Mouse (Mus musculus): ENCODE measurements around the gene Bicdl2. TPM values are rescaled to one million over a fixed set of nuclear protein-coding genes. Genes with fewer than 3 reads are reported as not detected.
A peak's percentile ranks its signal among the peaks of the same experiment; 100 is the strongest.

Bicdl2 gene
- polyA plus RNA-seq, 1 experiment from 2014 or later, result 50.9 TPM

DNA sequence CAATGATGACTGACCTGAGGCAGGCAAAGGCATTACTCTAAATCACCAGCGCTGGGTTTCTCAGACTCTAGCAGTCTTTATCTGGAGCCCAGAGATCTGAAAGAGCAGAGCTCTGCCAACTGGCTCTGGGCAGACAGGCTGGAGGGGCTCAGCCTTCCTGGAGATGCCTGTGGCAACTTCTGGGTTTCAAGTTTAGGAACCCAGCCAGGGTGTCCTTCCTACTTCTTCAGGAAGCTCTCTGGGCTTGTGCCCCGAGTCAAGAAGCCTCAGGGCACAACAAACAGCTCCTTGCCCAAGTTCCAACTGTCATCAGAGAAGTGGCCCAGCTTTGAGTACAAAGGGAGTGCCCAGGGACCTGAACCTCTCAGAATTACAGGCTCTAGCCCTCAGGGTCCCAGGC lies 5.9 kb upstream of the Bicdl2 start:
- TF ChIP-seq CTCF (IDR thresholded peaks at IDR 0.05; ENCODE audit: low read depth) (no peak), EP300 (optimal IDR thresholded peaks at IDR 0.05) (no peak)
- no peak overlapping the region for H3K4me2 ChIP-seq (replicated peaks; ENCODE audit: low read depth)
- H3K27me3 ChIP-seq (ENCODE audit: control insufficient read depth, insufficient read depth, low read length), result no peaks in the 10 kb centered on the region
- H3K9ac ChIP-seq (ENCODE audit: low read length), result no peak overlapping the region
- H3K36me3 ChIP-seq (ENCODE audit: control insufficient read depth, insufficient read depth, low read length), result no peaks in the 10 kb centered on the region
- no peak for DNase-seq (ENCODE audit: low spot score)
- 47% methylated on average over 2 of the region's 2 CpGs for WGBS
- no peak overlapping the region for H3K27ac ChIP-seq (replicated peaks)
- H3K4me3 ChIP-seq (ENCODE audit: low read depth, low read length), result no peak overlapping the region
- no peak for ATAC-seq (ENCODE audit: low FRiP score, low TSS enrichment)
- H3K9me3 ChIP-seq (ENCODE audit: control insufficient read depth, low read length), result no peaks in the 10 kb centered on the region
- H3K4me1 ChIP-seq (replicated peaks; ENCODE audit: control insufficient read depth, insufficient read depth), result no peaks in the 10 kb centered on the region

DNA sequence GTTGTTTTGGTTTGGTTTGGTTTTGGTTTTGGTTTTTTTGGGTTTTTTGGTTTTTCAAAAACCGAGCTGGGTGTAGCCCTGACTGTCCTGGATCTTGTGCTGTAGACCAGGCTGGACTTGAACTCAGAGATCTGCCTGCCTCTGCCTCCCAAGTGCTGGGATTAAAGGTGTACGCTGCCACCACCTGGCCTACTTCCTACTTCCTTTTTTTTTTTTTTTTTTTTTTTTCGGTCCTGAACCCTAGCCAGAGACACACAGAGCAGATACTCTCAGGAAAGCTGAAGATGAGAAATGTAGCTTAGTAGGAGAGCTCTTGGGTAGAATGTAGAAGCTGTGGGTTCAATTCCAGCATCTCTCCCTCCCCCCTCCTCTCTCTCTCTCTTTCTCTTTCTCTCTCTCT lies 1.9 kb upstream of the Bicdl2 start:
- TF ChIP-seq CTCF (IDR thresholded peaks at IDR 0.05; ENCODE audit: low read depth), result no peak
- Histone ChIP-seq H3K9ac (ENCODE audit: low read length) (no peak overlapping the region), H3K4me1 (replicated peaks; ENCODE audit: control insufficient read depth, insufficient read depth) (0 out of 2 replicates have a peak, but pooled peaks cover 2% of the 10 kb centered on the region), H3K9me3 (ENCODE audit: control insufficient read depth, low read length) (no peaks in the 10 kb centered on the region), H3K4me3 (ENCODE audit: low read depth, low read length) (no peak overlapping the region), H3K27ac (replicated peaks) (no peak overlapping the region), H3K27me3 (ENCODE audit: control insufficient read depth, insufficient read depth, low read length) (peaks cover 3% of the 10 kb centered on the region; the same call in 1 of the 2 replicates), H3K4me2 (replicated peaks; ENCODE audit: low read depth) (no peak overlapping the region), H3K36me3 (ENCODE audit: control insufficient read depth, insufficient read depth, low read length) (no peaks in the 10 kb centered on the region)
- WGBS, result 81% methylated on average over 3 of the region's 3 CpGs
- no peak for DNase-seq (ENCODE audit: low spot score)
- ATAC-seq (ENCODE audit: low FRiP score, low TSS enrichment), result no peak

- 2% methylated on average over 12 of the region's 14 CpGs for WGBS
- H3K4me3 ChIP-seq (ENCODE audit: low read depth, low read length), result peak overlapping the region; percentile 49
- peak overlapping the region; percentile 57 for H3K4me2 ChIP-seq (replicated peaks; ENCODE audit: low read depth)
- H3K9me3 ChIP-seq (ENCODE audit: control insufficient read depth, low read length), result no peaks in the 10 kb centered on the region
- TF ChIP-seq EP300 (optimal IDR thresholded peaks at IDR 0.05) (no peak), CTCF (IDR thresholded peaks at IDR 0.05; ENCODE audit: low read depth) (no peak)
- DNase-seq (ENCODE audit: low spot score) (peak; percentile 71), ATAC-seq (ENCODE audit: low FRiP score, low TSS enrichment) (peak; percentile 77)
- no peaks in the 10 kb centered on the region for H3K36me3 ChIP-seq (ENCODE audit: control insufficient read depth, insufficient read depth, low read length)
- H3K4me1 ChIP-seq (replicated peaks; ENCODE audit: control insufficient read depth, insufficient read depth), result 0 out of 2 replicates have a peak, but pooled peaks cover 2% of the 10 kb centered on the region
- H3K27me3 ChIP-seq (ENCODE audit: control insufficient read depth, insufficient read depth, low read length), result peaks cover 3% of the 10 kb centered on the region; the same call in 1 of the 2 replicates
- H3K9ac ChIP-seq (ENCODE audit: low read length), result peak overlapping the region; percentile 53
- H3K27ac ChIP-seq (replicated peaks), result peak overlapping the region; percentile 86
Observed at GRCm38 (mm10) chr17:23660876-23661200, 532 bp downstream of the Bicdl2 start.

DNA sequence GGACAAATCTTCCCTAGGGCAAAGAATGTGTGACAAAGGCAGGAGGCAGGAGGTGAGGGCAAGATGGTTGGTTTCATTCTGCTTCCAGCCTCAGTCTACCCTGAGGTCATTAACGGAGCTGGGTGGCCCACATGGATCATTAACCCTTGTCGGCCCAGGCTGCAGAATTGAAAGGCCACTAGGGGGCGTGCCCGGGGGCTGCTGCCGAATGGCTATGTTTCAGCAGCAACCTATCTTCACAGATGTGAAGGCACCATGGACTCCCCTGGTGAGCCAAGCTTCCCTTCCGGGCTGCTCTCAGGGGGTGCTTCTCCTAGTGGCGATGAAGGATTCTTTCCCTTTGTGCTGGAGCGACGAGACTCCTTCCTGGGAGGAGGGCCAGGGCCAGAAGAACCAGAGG lies 1.2 kb downstream of the Bicdl2 start:
- 0 out of 2 replicates have a peak, but pooled peaks cover 2% of the 10 kb centered on the region for H3K4me1 ChIP-seq (replicated peaks; ENCODE audit: control insufficient read depth, insufficient read depth)
- H3K27ac ChIP-seq (replicated peaks), result peak overlapping the region; percentile 86
- H3K36me3 ChIP-seq (ENCODE audit: control insufficient read depth, insufficient read depth, low read length), result no peaks in the 10 kb centered on the region
- under 1% methylated on average over 8 of the region's 9 CpGs for WGBS
- DNase-seq (ENCODE audit: low spot score), result peak; percentile 49
- ATAC-seq (ENCODE audit: low FRiP score, low TSS enrichment), result no peak
- H3K4me2 ChIP-seq (replicated peaks; ENCODE audit: low read depth), result peak overlapping the region; percentile 57
- no peak overlapping the region for H3K9ac ChIP-seq (ENCODE audit: low read length)
- peaks cover 3% of the 10 kb centered on the region; the same call in 1 of the 2 replicates for H3K27me3 ChIP-seq (ENCODE audit: control insufficient read depth, insufficient read depth, low read length)
- TF ChIP-seq EP300 (optimal IDR thresholded peaks at IDR 0.05), result no peak
- peak; percentile 65 for TF ChIP-seq CTCF (IDR thresholded peaks at IDR 0.05; ENCODE audit: low read depth)
- H3K9me3 ChIP-seq (ENCODE audit: control insufficient read depth, low read length), result no peaks in the 10 kb centered on the region
- peak overlapping the region; percentile 49 for H3K4me3 ChIP-seq (ENCODE audit: low read depth, low read length)

- Histone ChIP-seq H3K27ac (replicated peaks) (no peak overlapping the region), H3K4me3 (ENCODE audit: low read depth, low read length) (no peak overlapping the region), H3K9me3 (ENCODE audit: control insufficient read depth, low read length) (no peaks in the 10 kb centered on the region), H3K27me3 (ENCODE audit: control insufficient read depth, insufficient read depth, low read length) (peaks cover 3% of the 10 kb centered on the region; the same call in 1 of the 2 replicates), H3K36me3 (ENCODE audit: control insufficient read depth, insufficient read depth, low read length) (peaks cover 4% of the 10 kb centered on the region; the same call in 1 of the 2 replicates), H3K9ac (ENCODE audit: low read length) (no peak overlapping the region), H3K4me1 (replicated peaks; ENCODE audit: control insufficient read depth, insufficient read depth) (0 out of 2 replicates have a peak, but pooled peaks cover 2% of the 10 kb centered on the region), H3K4me2 (replicated peaks; ENCODE audit: low read depth) (no peak overlapping the region)
- ATAC-seq (ENCODE audit: low FRiP score, low TSS enrichment) (peak; percentile 9; the same call in 1 of the 2 replicates), DNase-seq (ENCODE audit: low spot score) (no peak)
- TF ChIP-seq EP300 (optimal IDR thresholded peaks at IDR 0.05) (no peak), CTCF (IDR thresholded peaks at IDR 0.05; ENCODE audit: low read depth) (peak; percentile 83)
- WGBS, result 12% methylated on average over 5 of the region's 5 CpGs
Observed at GRCm38 (mm10) chr17:23664556-23665021, 4.3 kb downstream of the Bicdl2 start.

DNA sequence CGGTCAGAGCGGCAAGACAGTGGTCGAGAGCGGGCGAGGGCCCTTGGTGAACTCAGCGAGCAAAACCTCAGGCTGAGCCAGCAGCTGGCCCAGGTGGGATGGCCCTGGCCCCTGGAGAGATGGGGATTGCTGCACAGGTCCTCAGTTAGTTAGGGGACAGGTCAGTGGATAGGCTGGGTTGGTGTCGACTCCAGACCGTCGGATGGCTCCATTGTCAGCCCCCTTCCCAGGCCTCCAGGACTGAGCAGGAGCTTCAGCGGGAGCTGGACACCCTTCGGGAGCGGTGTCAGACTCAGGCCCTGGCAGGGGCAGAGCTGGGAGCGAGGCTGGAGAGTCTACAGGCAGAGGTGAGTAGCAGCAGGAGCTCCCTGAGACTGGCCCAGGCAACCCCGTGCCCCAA lies 5.2 kb downstream of the Bicdl2 start:
- 0 out of 2 replicates have a peak, but pooled peaks cover 2% of the 10 kb centered on the region for H3K4me1 ChIP-seq (replicated peaks; ENCODE audit: control insufficient read depth, insufficient read depth)
- WGBS, result 77% methylated on average over 14 of the region's 14 CpGs
- no peak overlapping the region for H3K9ac ChIP-seq (ENCODE audit: low read length)
- DNase-seq (ENCODE audit: low spot score), result no peak
- ATAC-seq (ENCODE audit: low FRiP score, low TSS enrichment), result no peak
- TF ChIP-seq CTCF (IDR thresholded peaks at IDR 0.05; ENCODE audit: low read depth) (no peak), EP300 (optimal IDR thresholded peaks at IDR 0.05) (no peak)
- H3K27me3 ChIP-seq (ENCODE audit: control insufficient read depth, insufficient read depth, low read length), result peaks cover 3% of the 10 kb centered on the region; the same call in 1 of the 2 replicates
- H3K36me3 ChIP-seq (ENCODE audit: control insufficient read depth, insufficient read depth, low read length), result peaks cover 10% of the 10 kb centered on the region; the same call in 1 of the 2 replicates
- no peak overlapping the region for H3K4me3 ChIP-seq (ENCODE audit: low read depth, low read length)
- no peaks in the 10 kb centered on the region for H3K9me3 ChIP-seq (ENCODE audit: control insufficient read depth, low read length)
- H3K27ac ChIP-seq (replicated peaks), result no peak overlapping the region
- H3K4me2 ChIP-seq (replicated peaks; ENCODE audit: low read depth), result no peak overlapping the region
